Mouse (Mus musculus): ENCODE measurements around the gene Sema3g. TPM values are rescaled to one million over a fixed set of nuclear protein-coding genes. Genes with fewer than 3 reads are reported as not detected.
A peak's percentile ranks its signal among the peaks of the same experiment; 100 is the strongest.

Sema3g gene
- total RNA-seq, 2 experiments from 2014 or later: 7.2 to 8.7 TPM

DNA sequence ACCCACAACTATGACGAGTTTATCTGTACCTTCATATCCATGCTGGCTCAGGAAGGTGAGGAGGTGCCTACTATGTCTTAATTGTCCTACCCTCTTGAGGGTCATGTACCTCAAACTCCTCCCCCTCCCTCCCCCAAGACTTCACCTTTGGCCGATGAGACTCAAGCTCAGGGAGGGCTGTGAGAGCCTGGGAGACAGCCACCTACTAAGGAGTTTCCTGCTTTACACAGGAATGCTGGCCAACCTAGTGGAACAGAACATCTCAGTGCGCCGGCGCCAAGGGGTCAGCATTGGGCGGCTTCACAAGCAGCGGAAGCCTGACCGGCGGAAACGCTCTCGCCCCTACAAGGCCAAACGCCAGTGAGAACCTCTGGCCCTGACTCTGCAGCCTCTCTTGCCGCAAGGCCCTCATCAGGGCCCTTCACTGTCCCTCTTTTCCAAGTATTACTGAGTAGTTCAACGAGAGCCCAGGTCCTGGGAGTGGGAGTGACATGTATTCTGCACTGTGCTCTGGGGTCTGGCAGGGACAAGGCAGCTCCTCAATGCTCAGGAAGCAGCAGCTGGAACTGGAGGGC lies 40.9 kb downstream of the Sema3g start:
- intact Hi-C loops (cut with DNase I; ENCODE audit: low total_unique reads): loop anchor here (10.0 kb wide), 1 partner anchor 116 kb away; no protein-coding TSS in a partner anchor
- no peak for DNase-seq

- DNase-seq: no peak
- intact Hi-C loops (cut with DNase I; ENCODE audit: low total_unique reads): no loop called here
These were observed 42.7 kb downstream of the Sema3g start for GRCm38 (mm10) chr14:31260374-31260773.

DNA sequence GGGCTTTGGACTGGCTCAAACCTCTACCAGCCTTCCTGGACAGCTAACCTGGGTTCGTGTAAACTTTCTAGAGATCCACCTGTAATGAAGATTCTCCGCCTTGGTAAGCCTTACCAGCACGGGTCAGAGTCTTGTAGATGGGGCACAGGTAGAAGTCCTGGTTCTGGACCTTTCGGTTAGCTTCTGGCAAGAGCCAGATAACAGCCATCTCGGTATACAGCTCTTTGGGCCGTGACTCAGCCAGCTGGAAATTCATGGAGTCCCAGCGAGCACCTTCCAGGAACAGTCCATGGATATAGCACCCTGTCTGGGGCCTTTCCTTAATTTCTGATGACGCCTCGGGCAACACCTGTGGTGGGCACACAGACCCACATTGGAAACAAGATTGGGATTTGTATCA lies 43.3 kb downstream of the Sema3g start:
- intact Hi-C loops (cut with DNase I; ENCODE audit: low total_unique reads): no loop called here
- DNase-seq: no peak

- no peak for DNase-seq
- intact Hi-C loops (cut with DNase I; ENCODE audit: low total_unique reads): no loop called here
These were observed 50.0 kb downstream of the Sema3g start for GRCm38 (mm10) chr14:31267649-31268048.

DNA sequence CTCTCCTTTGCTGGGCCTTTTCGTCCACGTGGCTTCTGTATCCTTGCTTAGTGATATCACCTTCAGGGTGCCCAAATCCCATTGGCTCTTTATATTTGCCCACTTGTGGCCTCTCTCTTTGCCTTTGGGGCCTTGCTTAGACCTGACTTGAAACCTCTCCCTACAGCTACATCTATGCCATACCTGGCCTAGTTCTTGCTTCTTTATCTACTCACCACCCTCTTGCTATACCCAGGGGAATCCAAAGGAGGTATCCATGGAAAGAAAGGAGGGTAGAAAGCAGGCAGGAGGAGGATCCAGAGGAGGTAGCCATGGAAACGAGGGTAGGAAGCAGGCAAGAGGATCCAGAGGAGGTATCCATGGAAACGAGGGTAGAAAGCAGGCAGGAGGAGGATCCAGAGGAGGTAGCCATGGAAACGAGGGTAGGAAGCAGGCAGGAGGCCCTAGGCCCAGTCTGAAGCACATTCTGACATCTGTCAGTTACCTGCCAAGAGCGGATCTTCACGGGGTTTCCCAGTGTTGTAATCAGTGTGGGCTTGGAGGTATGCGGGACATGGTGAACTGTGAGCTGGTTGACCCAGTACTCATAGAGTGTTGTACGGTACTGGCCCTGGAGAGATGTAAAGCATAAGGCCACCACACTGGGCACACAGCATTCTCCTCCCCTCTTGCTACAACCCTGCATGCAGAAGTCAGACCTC lies 50.8 kb downstream of the Sema3g start:
- intact Hi-C loops (cut with DNase I; ENCODE audit: low total_unique reads): no loop called here
- no peak for DNase-seq

- peak; percentile 49 for DNase-seq
- intact Hi-C loops (cut with DNase I; ENCODE audit: low total_unique reads): loop anchor here (5.0 kb wide), 2 partner anchors 58 to 203 kb away; no protein-coding TSS in a partner anchor
These were observed 51.9 kb downstream of the Sema3g start for GRCm38 (mm10) chr14:31269456-31270100.

DNA sequence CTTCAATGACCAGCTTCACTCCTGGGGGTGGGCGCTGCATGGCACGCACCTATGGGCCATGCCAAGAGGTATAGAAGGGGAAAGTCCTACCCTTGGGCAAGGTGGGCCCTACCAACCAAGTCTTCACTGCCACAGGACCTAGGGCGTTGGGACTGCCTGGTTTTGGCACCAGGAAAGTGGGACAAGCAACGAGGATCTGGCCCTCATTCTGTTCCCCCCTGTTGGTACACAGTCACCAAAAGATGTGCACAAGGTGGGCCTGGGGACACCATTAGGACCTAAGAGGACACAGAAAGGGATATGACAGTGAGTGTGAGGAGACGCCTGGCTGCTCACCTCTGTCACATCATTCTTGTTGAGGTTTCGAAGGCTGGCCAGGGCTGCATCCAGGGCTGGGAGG lies 53.5 kb downstream of the Sema3g start:
- intact Hi-C loops (cut with DNase I; ENCODE audit: low total_unique reads): loop anchor here (5.0 kb wide), 2 partner anchors 56 to 201 kb away; no protein-coding TSS in a partner anchor
- no peak for DNase-seq

DNA sequence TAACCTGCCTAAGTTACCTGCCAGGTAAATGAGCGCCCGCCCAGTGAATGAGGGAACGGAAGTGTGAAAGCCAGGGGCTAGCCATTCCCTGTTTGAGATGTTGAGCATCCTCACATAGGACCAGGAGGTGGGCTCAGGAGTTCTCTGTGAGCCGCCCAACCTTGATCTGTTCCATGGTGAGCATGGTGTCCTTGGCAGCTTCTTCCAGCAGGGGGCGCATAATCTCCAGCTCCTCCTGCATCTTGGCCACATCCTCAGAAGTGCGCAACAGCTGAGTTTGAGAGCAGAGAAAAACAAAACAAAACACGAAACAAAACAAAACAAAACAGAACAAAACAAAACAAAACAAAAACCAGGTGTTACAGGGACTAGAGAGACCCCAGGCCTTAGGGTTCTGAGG lies 54.5 kb downstream of the Sema3g start:
- DNase-seq: peak; percentile 77
- intact Hi-C loops (cut with DNase I; ENCODE audit: low total_unique reads): loop anchor here (5.0 kb wide), 2 partner anchors 55 to 200 kb away; no protein-coding TSS in a partner anchor

Other genes with a start within 250 kb of the Sema3g start
- 10 to 100 TPM; 14.1 to 15.0 TPM for gene Glt8d1, start 216.5 kb upstream of the Sema3g start, total RNA-seq (2021)
- gene Spcs1, start 216.2 kb upstream of the Sema3g start, total RNA-seq (2021): 100 to 1,000 TPM; 127 to 146 TPM
- gene Pbrm1, start 198.7 kb upstream of the Sema3g start, total RNA-seq (2021): 10 to 100 TPM; 49.4 to 51.6 TPM
- gene Gnl3, start 198.7 kb upstream of the Sema3g start, total RNA-seq (2021): 10 to 100 TPM; 27.3 to 39.3 TPM
- 10 to 100 TPM; 32.2 to 43.1 TPM for gene Smim4, start 88.9 kb upstream of the Sema3g start, total RNA-seq (2021)
- 1 to 10 TPM; 6.8 to 8.1 TPM for gene Nt5dc2, start 86.8 kb upstream of the Sema3g start, total RNA-seq (2021)
- 10 to 100 TPM; 29.8 to 40.4 TPM for gene Stab1, start 49.2 kb upstream of the Sema3g start, total RNA-seq (2021)
- gene Tnnc1, start 9.5 kb upstream of the Sema3g start, total RNA-seq (2021): 100 to 1,000 TPM; 273 to 573 TPM
- gene Nisch, start 914 bp upstream of the Sema3g start, total RNA-seq (2021): 100 to 1,000 TPM in 1 of 2 experiments, 10 to 100 TPM in 1; 93.2 to 102 TPM
- gene Phf7, start 33.5 kb downstream of the Sema3g start, total RNA-seq (2021): 1 to 10 TPM; 5.5 to 6.3 TPM
- 10 to 100 TPM; 35.2 to 40.4 TPM for gene Bap1, start 33.6 kb downstream of the Sema3g start, total RNA-seq (2021)
- gene Dnah1, start 106.0 kb downstream of the Sema3g start, total RNA-seq (2021): under 1 TPM; 0.18 to 0.21 TPM
- gene Capn7, start 118.8 kb downstream of the Sema3g start, total RNA-seq (2021): 10 to 100 TPM; 24.6 to 25.6 TPM
- gene Sh3bp5, start 218.2 kb downstream of the Sema3g start, total RNA-seq (2021): 10 to 100 TPM; 50.8 to 56.6 TPM